Mouse (Mus musculus): ENCODE measurements at regions not wholly inside any gene's neighbourhood (a gene's known extent, or its start where the extent isn't known, plus 50 kb on each side); places are given as distances from the start of the nearest gene placed in this dataset.

GRCm38 (mm10) chr4:8418374-8419031 lies 179.7 kb upstream of the Car8 start:
- ChIA-PET POLR2A (no interaction called here), CTCF (interaction anchor here (1.0 kb wide), 1 partner anchor 9 kb away, joined by 3 read pairs; no protein-coding TSS in a partner anchor)
- DNase-seq (ENCODE audit: low read depth, low spot score) (no peak), ATAC-seq (no peak)
- H3K27me3 ChIP-seq = no peaks in the 10 kb centered on the region
- no peak for TF ChIP-seq CTCF (IDR thresholded peaks at IDR 0.05)
- in situ Hi-C loops (cut with MboI; ENCODE audit: low pct_unique_long_range_greater_than_20kb) = loop anchor here (25.0 kb wide), 1 partner anchor 1119 kb away; no protein-coding TSS in a partner anchor

- in situ Hi-C loops (cut with MboI; ENCODE audit: low pct_unique_long_range_greater_than_20kb) = loop anchor here (25.0 kb wide), 1 partner anchor 1119 kb away; no protein-coding TSS in a partner anchor
- ChIA-PET POLR2A (no interaction called here), CTCF (interaction anchor here (1.0 kb wide), 1 partner anchor 9 kb away, joined by 3 read pairs; no protein-coding TSS in a partner anchor)
- ATAC-seq (no peak), DNase-seq (ENCODE audit: low read depth, low spot score) (no peak)
- TF ChIP-seq CTCF (IDR thresholded peaks at IDR 0.05) = no peak
- no peaks in the 10 kb centered on the region for H3K27me3 ChIP-seq
These were observed 179.0 kb upstream of the Car8 start for GRCm38 (mm10) chr4:8417821-8418220.

- CTCF ChIA-PET = no interaction called here
- ATAC-seq (no peak), DNase-seq (ENCODE audit: low read depth, low spot score) (no peak)
- TF ChIP-seq CTCF (IDR thresholded peaks at IDR 0.05) = no peak
- in situ Hi-C loops (cut with MboI; ENCODE audit: low pct_unique_long_range_greater_than_20kb) = loop anchor here (25.0 kb wide), 1 partner anchor 1124 kb away; no protein-coding TSS in a partner anchor
- H3K27me3 ChIP-seq = no peaks in the 10 kb centered on the region
- POLR2A ChIA-PET = no interaction called here
These were observed 174.5 kb upstream of the Car8 start for GRCm38 (mm10) chr4:8413307-8413706.

- no peak for ATAC-seq
- no peak for TF ChIP-seq CTCF (IDR thresholded peaks at IDR 0.05)
- POLR2A ChIA-PET = no interaction called here
- H3K27me3 ChIP-seq = no peaks in the 10 kb centered on the region
- in situ Hi-C loops (cut with MboI; ENCODE audit: low pct_unique_long_range_greater_than_20kb) = loop anchor here (25.0 kb wide), 1 partner anchor 1137 kb away; no protein-coding TSS in a partner anchor
- CTCF ChIA-PET = interaction anchor here (1.5 to 2.6 kb wide), 4 partner anchors 15 to 33 kb away, joined by 4 to 16 read pairs (median 5); no protein-coding TSS in a partner anchor
- DNase-seq (ENCODE audit: low read depth, low spot score) = no peak
These were observed 161.2 kb upstream of the Car8 start for GRCm38 (mm10) chr4:8400069-8400468.

GRCm38 (mm10) chr4:8399430-8399829 lies 160.6 kb upstream of the Car8 start:
- in situ Hi-C loops (cut with MboI; ENCODE audit: low pct_unique_long_range_greater_than_20kb) = loop anchor here (25.0 kb wide), 1 partner anchor 688 kb away; no protein-coding TSS in a partner anchor
- no peak for TF ChIP-seq CTCF (IDR thresholded peaks at IDR 0.05)
- ATAC-seq (no peak), DNase-seq (ENCODE audit: low read depth, low spot score) (no peak)
- CTCF ChIA-PET = interaction anchor here (0.7 to 2.6 kb wide), 5 partner anchors 14 to 235 kb away, joined by 3 to 16 read pairs (median 5); no protein-coding TSS in a partner anchor
- POLR2A ChIA-PET = interaction anchor here (0.9 kb wide), 1 partner anchor 14 kb away, joined by 3 read pairs; no protein-coding TSS in a partner anchor
- H3K27me3 ChIP-seq = no peaks in the 10 kb centered on the region

GRCm38 (mm10) chr4:8398969-8399368 lies 160.1 kb upstream of the Car8 start:
- DNase-seq (ENCODE audit: low read depth, low spot score) (no peak), ATAC-seq (no peak)
- ChIA-PET CTCF (interaction anchor here (0.7 to 2.6 kb wide), 5 partner anchors 14 to 235 kb away, joined by 3 to 16 read pairs (median 5); no protein-coding TSS in a partner anchor), POLR2A (interaction anchor here (0.9 kb wide), 1 partner anchor 14 kb away, joined by 3 read pairs; no protein-coding TSS in a partner anchor)
- no peak for TF ChIP-seq CTCF (IDR thresholded peaks at IDR 0.05)
- H3K27me3 ChIP-seq = no peaks in the 10 kb centered on the region
- in situ Hi-C loops (cut with MboI; ENCODE audit: low pct_unique_long_range_greater_than_20kb) = loop anchor here (25.0 kb wide), 1 partner anchor 688 kb away; no protein-coding TSS in a partner anchor

- TF ChIP-seq CTCF (IDR thresholded peaks at IDR 0.05) = no peak
- ChIA-PET POLR2A (no interaction called here), CTCF (interaction anchor here (3.7 kb wide), 1 partner anchor 16 kb away, joined by 16 read pairs; no protein-coding TSS in a partner anchor)
- H3K27me3 ChIP-seq = no peaks in the 10 kb centered on the region
- in situ Hi-C loops (cut with MboI; ENCODE audit: low pct_unique_long_range_greater_than_20kb) = loop anchor here (10.0 to 25.0 kb wide), 2 partner anchors 262 to 704 kb away; no protein-coding TSS in a partner anchor
- no peak for DNase-seq (ENCODE audit: low read depth, low spot score)
- ATAC-seq = no peak
These were observed 144.3 kb upstream of the Car8 start for GRCm38 (mm10) chr4:8383162-8383561.

GRCm38 (mm10) chr4:8382125-8382417 lies 143.2 kb upstream of the Car8 start:
- ChIA-PET POLR2A (no interaction called here), CTCF (interaction anchor here (1.0 to 3.7 kb wide), 3 partner anchors 17 to 715 kb away, joined by 3 to 16 read pairs (median 5); no protein-coding TSS in a partner anchor)
- H3K27me3 ChIP-seq = no peaks in the 10 kb centered on the region
- DNase-seq (ENCODE audit: low read depth, low spot score) (no peak), ATAC-seq (no peak)
- in situ Hi-C loops (cut with MboI; ENCODE audit: low pct_unique_long_range_greater_than_20kb) = loop anchor here (10.0 to 25.0 kb wide), 2 partner anchors 263 to 705 kb away; no protein-coding TSS in a partner anchor
- TF ChIP-seq CTCF (IDR thresholded peaks at IDR 0.05) = no peak

GRCm38 (mm10) chr4:8381408-8382124 lies 142.7 kb upstream of the Car8 start:
- ChIA-PET CTCF (interaction anchor here (0.8 to 3.7 kb wide), 5 partner anchors 18 to 716 kb away, joined by 3 to 16 read pairs (median 3); no protein-coding TSS in a partner anchor), POLR2A (no interaction called here)
- DNase-seq (ENCODE audit: low read depth, low spot score) (peak; percentile 35), ATAC-seq (peak; percentile 88)
- in situ Hi-C loops (cut with MboI; ENCODE audit: low pct_unique_long_range_greater_than_20kb) = loop anchor here (10.0 to 25.0 kb wide), 2 partner anchors 263 to 706 kb away; no protein-coding TSS in a partner anchor
- no peaks in the 10 kb centered on the region for H3K27me3 ChIP-seq
- no peak for TF ChIP-seq CTCF (IDR thresholded peaks at IDR 0.05)

GRCm38 (mm10) chr4:8380711-8381338 lies 142.0 kb upstream of the Car8 start:
- ATAC-seq (peak; percentile 42), DNase-seq (ENCODE audit: low read depth, low spot score) (peak; percentile 25)
- peak; percentile 60 for TF ChIP-seq CTCF (IDR thresholded peaks at IDR 0.05)
- in situ Hi-C loops (cut with MboI; ENCODE audit: low pct_unique_long_range_greater_than_20kb) = loop anchor here (10.0 to 25.0 kb wide), 2 partner anchors 264 to 706 kb away; no protein-coding TSS in a partner anchor
- no peaks in the 10 kb centered on the region for H3K27me3 ChIP-seq
- ChIA-PET POLR2A (no interaction called here), CTCF (interaction anchor here (0.8 to 3.7 kb wide), 5 partner anchors 19 to 716 kb away, joined by 3 to 16 read pairs (median 3); no protein-coding TSS in a partner anchor)

All from Patski (cell line).